Mouse (Mus musculus): ENCODE measurements at regions not wholly inside any gene's neighbourhood (a gene's known extent, or its start where the extent isn't known, plus 50 kb on each side); places are given as distances from the start of the nearest gene placed in this dataset.

- TF ChIP-seq POLR2A (IDR thresholded peaks at IDR 0.05; ENCODE audit: extremely low read depth, insufficient read depth, low read length) (no peak), CTCF (IDR thresholded peaks at IDR 0.05; ENCODE audit: low read depth, low read length) (no peak)
These were observed 70.6 kb upstream of the A1bg start for GRCm38 (mm10) chr15:60993394-60993793.

Data from liver, adult 2 months (tissue).